Mouse (Mus musculus): ENCODE data around the gene Gpr157.

DNA sequence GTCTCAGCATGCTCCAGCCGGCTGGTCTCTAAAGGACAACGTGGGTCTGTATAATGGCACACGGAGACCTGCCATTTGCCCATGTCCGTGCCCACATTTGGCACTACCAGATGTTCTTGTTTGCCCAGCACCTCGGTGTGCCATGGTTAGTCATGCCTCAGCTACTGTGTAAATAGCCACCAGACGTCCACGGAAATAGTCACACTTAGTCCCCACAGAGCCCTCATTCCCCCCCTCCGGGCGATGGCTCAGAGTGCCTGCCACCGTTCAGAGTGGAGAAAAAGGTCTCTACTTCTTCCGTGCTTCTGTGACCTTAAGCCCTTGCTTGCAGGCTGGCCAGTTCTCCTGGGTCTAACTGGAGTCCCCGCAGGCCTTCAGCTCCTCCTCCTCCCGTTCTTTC is 51.9 kb downstream of the Gpr157 start:
- TF ChIP-seq CTCF (conservative IDR thresholded peaks at IDR 0.05; ENCODE audit: insufficient read depth, insufficient read length, low read depth, low read length) = no peak
- TF ChIP-seq POLR2A (IDR thresholded peaks at IDR 0.05; ENCODE audit: low read depth, low read length) = no peak
